Mouse (Mus musculus): ENCODE results near the gene Nwd2. TPM values are rescaled to one million over a fixed set of nuclear protein-coding genes. Genes with fewer than 3 reads are reported as not detected.

Nwd2 gene
- polyA plus RNA-seq, 1 experiment: not detected

- WGBS: 29% methylated on average over 1 of the region's 1 CpGs
- Histone ChIP-seq H3K4me3 (ENCODE audit: insufficient read depth, low read depth, low read length) (no peak overlapping the region), H3K36me3 (ENCODE audit: control insufficient read depth, insufficient read depth, low read length) (no peaks in the 10 kb centered on the region), H3K27me3 (replicated peaks; ENCODE audit: control insufficient read depth, insufficient read depth, low read length) (no peaks in the 10 kb centered on the region), H3K27ac (ENCODE audit: insufficient read depth, low read depth, low read length) (no peak overlapping the region), H3K4me1 (ENCODE audit: control insufficient read depth, insufficient read depth, low read length) (no peaks in the 10 kb centered on the region)
- no peak for DNase-seq
- no peak for TF ChIP-seq POLR2A (IDR thresholded peaks at IDR 0.05; ENCODE audit: low read depth, low read length)
- TF ChIP-seq CTCF (conservative IDR thresholded peaks at IDR 0.05; ENCODE audit: insufficient read depth, insufficient read length, low read depth, low read length): no peak
These were observed 124.7 kb downstream of the Nwd2 start for GRCm38 (mm10) chr5:63773603-63774002.

GRCm38 (mm10) chr5:63788156-63788826 lies 139.4 kb downstream of the Nwd2 start:
- Histone ChIP-seq H3K36me3 (ENCODE audit: control insufficient read depth, insufficient read depth, low read length) (no peaks in the 10 kb centered on the region), H3K4me3 (ENCODE audit: insufficient read depth, low read depth, low read length) (no peak overlapping the region), H3K4me1 (ENCODE audit: control insufficient read depth, insufficient read depth, low read length) (no peaks in the 10 kb centered on the region), H3K27me3 (replicated peaks; ENCODE audit: control insufficient read depth, insufficient read depth, low read length) (no peaks in the 10 kb centered on the region), H3K27ac (ENCODE audit: insufficient read depth, low read depth, low read length) (no peak overlapping the region)
- DNase-seq: peak; percentile 9
- WGBS: 78% methylated on average over 10 of the region's 10 CpGs
- TF ChIP-seq CTCF (conservative IDR thresholded peaks at IDR 0.05; ENCODE audit: insufficient read depth, insufficient read length, low read depth, low read length): no peak
- no peak for TF ChIP-seq POLR2A (IDR thresholded peaks at IDR 0.05; ENCODE audit: low read depth, low read length)

- Histone ChIP-seq H3K27me3 (replicated peaks; ENCODE audit: control insufficient read depth, insufficient read depth, low read length) (no peaks in the 10 kb centered on the region), H3K4me1 (ENCODE audit: control insufficient read depth, insufficient read depth, low read length) (peaks cover 16% of the 10 kb centered on the region; the same call in 1 of the 2 replicates), H3K36me3 (ENCODE audit: control insufficient read depth, insufficient read depth, low read length) (no peaks in the 10 kb centered on the region), H3K27ac (ENCODE audit: insufficient read depth, low read depth, low read length) (peak within 1 kb of the TSS; percentile 90), H3K4me3 (ENCODE audit: insufficient read depth, low read depth, low read length) (peak within 1 kb of the TSS; percentile 57)
- peak; percentile 92 for DNase-seq
- TF ChIP-seq CTCF (conservative IDR thresholded peaks at IDR 0.05; ENCODE audit: insufficient read depth, insufficient read length, low read depth, low read length): peak; percentile 95
- peak; percentile 7 for TF ChIP-seq POLR2A (IDR thresholded peaks at IDR 0.05; ENCODE audit: low read depth, low read length)
- whole genome bisulfite sequencing: 2% methylated on average over 42 of the region's 42 CpGs
These were observed 163.1 kb downstream of the Nwd2 start, which contains the start of gene 0610040J01Rik for GRCm38 (mm10) chr5:63811819-63812508. TSS of gene 0610040J01Rik (plus strand) at chr5:63812363.

- Histone ChIP-seq H3K27ac (ENCODE audit: insufficient read depth, low read depth, low read length) (peak overlapping the region; percentile 59), H3K27me3 (replicated peaks; ENCODE audit: control insufficient read depth, insufficient read depth, low read length) (no peaks in the 10 kb centered on the region), H3K36me3 (ENCODE audit: control insufficient read depth, insufficient read depth, low read length) (no peaks in the 10 kb centered on the region), H3K4me3 (ENCODE audit: insufficient read depth, low read depth, low read length) (peak overlapping the region; percentile 48), H3K4me1 (ENCODE audit: control insufficient read depth, insufficient read depth, low read length) (peaks cover 19% of the 10 kb centered on the region; the same call in 1 of the 2 replicates)
- TF ChIP-seq CTCF (conservative IDR thresholded peaks at IDR 0.05; ENCODE audit: insufficient read depth, insufficient read length, low read depth, low read length) (no peak), POLR2A (IDR thresholded peaks at IDR 0.05; ENCODE audit: low read depth, low read length) (no peak)
- 1% methylated on average over 26 of the region's 26 CpGs for WGBS
- no peak for DNase-seq
These were observed 163.6 kb downstream of the Nwd2 start for GRCm38 (mm10) chr5:63812509-63812865.

- no peaks in the 10 kb centered on the region for H3K36me3 ChIP-seq (ENCODE audit: control insufficient read depth, insufficient read depth, low read length)
- TF ChIP-seq POLR2A (IDR thresholded peaks at IDR 0.05; ENCODE audit: low read depth, low read length) (no peak), CTCF (conservative IDR thresholded peaks at IDR 0.05; ENCODE audit: insufficient read depth, insufficient read length, low read depth, low read length) (no peak)
- peak overlapping the region; percentile 16; the same call in 1 of the 2 replicates for H3K27ac ChIP-seq (ENCODE audit: insufficient read depth, low read depth, low read length)
- no peak for DNase-seq
- H3K4me3 ChIP-seq (ENCODE audit: insufficient read depth, low read depth, low read length): no peak overlapping the region
- WGBS: 49% methylated on average over 7 of the region's 7 CpGs
- H3K27me3 ChIP-seq (replicated peaks; ENCODE audit: control insufficient read depth, insufficient read depth, low read length): no peaks in the 10 kb centered on the region
- H3K4me1 ChIP-seq (ENCODE audit: control insufficient read depth, insufficient read depth, low read length): peaks cover 37% of the 10 kb centered on the region
These were observed 167.7 kb downstream of the Nwd2 start for GRCm38 (mm10) chr5:63816643-63817042.

GRCm38 (mm10) chr5:63817270-63817669 lies 168.4 kb downstream of the Nwd2 start:
- no peak overlapping the region for H3K4me3 ChIP-seq (ENCODE audit: insufficient read depth, low read depth, low read length)
- no peaks in the 10 kb centered on the region for H3K36me3 ChIP-seq (ENCODE audit: control insufficient read depth, insufficient read depth, low read length)
- 39% methylated on average over 5 of the region's 5 CpGs for WGBS
- peak; percentile 77 for DNase-seq
- no peaks in the 10 kb centered on the region for H3K27me3 ChIP-seq (replicated peaks; ENCODE audit: control insufficient read depth, insufficient read depth, low read length)
- TF ChIP-seq POLR2A (IDR thresholded peaks at IDR 0.05; ENCODE audit: low read depth, low read length): no peak
- no peak for TF ChIP-seq CTCF (conservative IDR thresholded peaks at IDR 0.05; ENCODE audit: insufficient read depth, insufficient read length, low read depth, low read length)
- H3K27ac ChIP-seq (ENCODE audit: insufficient read depth, low read depth, low read length): peak overlapping the region; percentile 92
- peaks cover 40% of the 10 kb centered on the region for H3K4me1 ChIP-seq (ENCODE audit: control insufficient read depth, insufficient read depth, low read length)

- 15% methylated on average over 4 of the region's 4 CpGs for WGBS
- H3K4me3 ChIP-seq (ENCODE audit: insufficient read depth, low read depth, low read length): no peak overlapping the region
- TF ChIP-seq CTCF (conservative IDR thresholded peaks at IDR 0.05; ENCODE audit: insufficient read depth, insufficient read length, low read depth, low read length): no peak
- TF ChIP-seq POLR2A (IDR thresholded peaks at IDR 0.05; ENCODE audit: low read depth, low read length): no peak
- DNase-seq: peak; percentile 70
- H3K27me3 ChIP-seq (replicated peaks; ENCODE audit: control insufficient read depth, insufficient read depth, low read length): no peaks in the 10 kb centered on the region
- peak overlapping the region; percentile 72 for H3K27ac ChIP-seq (ENCODE audit: insufficient read depth, low read depth, low read length)
- H3K4me1 ChIP-seq (ENCODE audit: control insufficient read depth, insufficient read depth, low read length): peaks cover 46% of the 10 kb centered on the region
- no peaks in the 10 kb centered on the region for H3K36me3 ChIP-seq (ENCODE audit: control insufficient read depth, insufficient read depth, low read length)
These were observed 170.1 kb downstream of the Nwd2 start for GRCm38 (mm10) chr5:63818975-63819374.
